Comparison of ENCODE assay signal across 10 mouse cellular contexts in genomic region chr1:97843220-97843992, GRCm38 (mm10).
DNase-seq lines count a peak whose midpoint lies in the region; TF ChIP-seq lines count a peak whose summit lies in the region.
"Had no signal": no experiment of that assay in that cellular context is flagged by ENCODE, and none has a peak within 500 bp of the region (broad histone marks: within the 10 kb centered on the region; RNA-seq: fewer than 3 reads in every experiment).

No protein-coding gene starts in this region.

- TF ChIP-seq POLR2A in brain, embryonic 14.5 days (IDR thresholded peaks at IDR 0.05; ENCODE audit: borderline replicate concordance, extremely low read depth, insufficient read depth, insufficient read length, poor library complexity, severe bottlenecking), result no peak

- TF ChIP-seq CTCF in brain, embryonic 14.5 days (IDR thresholded peaks at IDR 0.05; ENCODE audit: borderline replicate concordance, extremely low read depth, insufficient read depth, insufficient read length), result no peak

- DNase-seq in layer of hippocampus, postnatal 14 days (ENCODE audit: low spot score in 2 of 2), result peak; percentile 32 to 80
- DNase-seq in layer of hippocampus, adult 8-10 months (ENCODE audit: low spot score in 2 of 2), result no peak
- peak; percentile 90 for DNase-seq in brain, embryonic 14.5 days (ENCODE audit: low read depth)
- peak; percentile 17 for DNase-seq in cerebellum, adult 11 months
- peak; percentile 68 to 78 for DNase-seq in cerebellum, postnatal 25 days
- DNase-seq in frontal cortex, postnatal 10 days (ENCODE audit: low spot score in 2 of 2), result no peak
- no peak for DNase-seq in kidney, postnatal 36 days
- DNase-seq: adrenal gland, adult 8-10 months; heart, adult 11 months; kidney, adult 8-10 months had no signal

Comparison
In these comparisons a context has a peak if more than half of its experiments do, and no peak if none do; other contexts are left out.
1. DNase-seq: peak in layer of hippocampus, postnatal 14 days (2 of 2), brain, embryonic 14.5 days (single experiment), cerebellum, adult 11 months (single experiment) and cerebellum, postnatal 25 days (2 of 2); none in layer of hippocampus, adult 8-10 months (0 of 2), frontal cortex, postnatal 10 days (0 of 2) and kidney, postnatal 36 days (0 of 2).